Mouse (Mus musculus): ENCODE data around the gene Kcnab2. TPM values are rescaled to one million over a fixed set of nuclear protein-coding genes. Genes with fewer than 3 reads are reported as not detected.

Gene Kcnab2
- polyA plus RNA-seq (2015; fragmentation: Nextera tagmentation; extraction: Ambion mirVana): 5.0 and 5.2 TPM in 2 replicates

DNA sequence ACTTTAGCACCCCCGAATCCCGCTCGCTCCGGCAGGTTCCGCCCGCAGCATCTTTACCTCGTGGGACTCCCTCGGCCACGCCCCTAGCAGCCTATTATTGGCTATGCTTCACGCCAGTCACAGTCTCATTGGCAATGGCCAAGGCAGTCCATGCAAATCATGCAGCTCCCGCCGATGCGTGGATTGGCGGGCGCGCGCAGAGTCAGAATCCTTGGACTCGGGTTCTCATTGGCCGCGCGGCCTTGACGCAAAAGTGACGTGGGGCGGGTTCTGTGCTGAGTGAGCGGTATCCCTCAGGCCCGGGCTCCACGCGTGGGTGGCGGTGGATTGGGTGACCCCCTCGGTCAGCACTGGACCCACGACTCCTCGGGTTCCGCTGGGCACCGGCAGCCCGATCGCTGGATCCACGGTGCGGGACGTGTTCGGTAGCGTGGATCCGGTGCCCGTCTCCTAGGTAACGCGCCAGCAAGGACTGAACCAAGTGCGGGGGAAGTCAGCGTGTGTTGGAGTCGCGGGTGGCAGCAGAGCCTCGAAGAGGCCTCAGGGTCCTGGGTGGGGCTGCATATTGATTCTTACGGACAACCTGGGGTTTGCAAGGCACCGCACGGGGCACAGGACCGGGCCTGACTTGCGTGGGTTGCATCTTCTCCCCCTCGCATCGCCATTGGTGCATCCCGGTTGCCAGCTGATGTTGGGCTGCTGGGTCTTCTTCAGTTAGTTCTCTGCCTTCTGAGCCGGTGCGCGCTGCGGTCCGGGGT lies at the start of gene Kcnab2:
Gene Kcnab2, minus strand, starts transcription at position 406 of the 758 bp plus-strand sequence.
- no peaks in the 10 kb centered on the region for H3K9me3 ChIP-seq
- H3K4me2 ChIP-seq: peak within 1 kb of the TSS; percentile 91
- WGBS: under 1% methylated on average over 63 of the region's 63 CpGs
- H3K4me1 ChIP-seq: peaks cover 19% of the 10 kb centered on the region
- H3K27me3 ChIP-seq (replicated peaks): peaks cover 21% of the 10 kb centered on the region
- peak; percentile 96 for ATAC-seq (ENCODE audit: insufficient read depth, low FRiP score, low read depth)
- H3K36me3 ChIP-seq: no peaks in the 10 kb centered on the region
- peak within 1 kb of the TSS; percentile 77 for H3K4me3 ChIP-seq (replicated peaks)
- H3K27ac ChIP-seq: peak within 1 kb of the TSS; percentile 71
- H3K9ac ChIP-seq: peak within 1 kb of the TSS; percentile 49; the same call in 1 of the 2 replicates

DNA sequence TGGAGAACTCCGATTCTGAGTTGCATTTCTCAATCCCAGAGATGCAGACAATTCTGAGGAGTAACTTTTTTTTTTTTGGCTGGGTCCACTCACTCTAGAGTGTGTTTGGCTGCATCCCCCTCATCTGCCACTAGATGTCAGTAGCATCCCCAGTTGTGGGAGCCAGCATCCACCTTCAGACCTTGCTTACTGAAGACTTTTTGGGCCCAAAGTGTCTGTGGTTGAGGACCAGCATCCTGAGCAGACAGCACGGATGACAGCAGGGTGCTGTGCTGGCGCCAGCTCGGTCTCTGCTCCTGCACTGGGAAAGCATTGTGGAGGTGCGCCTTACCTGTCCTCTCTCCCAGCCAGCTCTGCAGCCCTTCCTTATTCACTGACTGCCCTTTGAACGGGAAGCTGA lies 42.4 kb upstream of the Kcnab2 start:
- WGBS: 30% methylated on average over 6 of the region's 6 CpGs
- no peaks in the 10 kb centered on the region for H3K9me3 ChIP-seq
- no peaks in the 10 kb centered on the region for H3K27me3 ChIP-seq (replicated peaks)
- no peaks in the 10 kb centered on the region for H3K4me1 ChIP-seq
- no peaks in the 10 kb centered on the region for H3K36me3 ChIP-seq
- H3K4me2 ChIP-seq: no peak overlapping the region
- no peak overlapping the region for H3K27ac ChIP-seq
- H3K4me3 ChIP-seq (replicated peaks): no peak overlapping the region
- H3K9ac ChIP-seq: no peak overlapping the region
- no peak for ATAC-seq (ENCODE audit: insufficient read depth, low FRiP score, low read depth)

DNA sequence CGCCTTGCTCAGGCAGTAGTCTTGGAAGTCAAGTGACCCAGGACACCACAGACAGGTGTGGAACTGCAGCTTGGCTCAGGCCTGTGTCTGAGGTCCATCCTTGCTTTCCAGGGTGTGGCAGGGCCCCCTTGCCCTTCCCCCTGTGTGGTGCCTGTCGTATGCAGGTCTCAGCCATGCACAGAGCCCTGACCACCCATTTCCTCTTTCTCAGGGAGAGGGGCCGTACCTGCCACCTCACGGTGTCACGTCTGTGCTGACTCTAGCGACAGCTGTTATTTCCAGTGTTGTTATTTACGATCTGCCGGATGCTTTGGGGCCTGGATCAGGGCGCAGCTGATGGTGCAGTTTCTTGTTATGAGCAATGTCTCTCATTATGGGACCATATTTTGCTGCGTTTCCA lies 41.4 kb upstream of the Kcnab2 start:
- H3K9ac ChIP-seq: no peak overlapping the region
- no peak overlapping the region for H3K4me3 ChIP-seq (replicated peaks)
- 76% methylated on average over 10 of the region's 10 CpGs for WGBS
- H3K27ac ChIP-seq: no peak overlapping the region
- no peak for ATAC-seq (ENCODE audit: insufficient read depth, low FRiP score, low read depth)
- no peak overlapping the region for H3K4me2 ChIP-seq
- H3K36me3 ChIP-seq: no peaks in the 10 kb centered on the region
- H3K27me3 ChIP-seq (replicated peaks): no peaks in the 10 kb centered on the region
- H3K9me3 ChIP-seq: no peaks in the 10 kb centered on the region
- H3K4me1 ChIP-seq: no peaks in the 10 kb centered on the region

DNA sequence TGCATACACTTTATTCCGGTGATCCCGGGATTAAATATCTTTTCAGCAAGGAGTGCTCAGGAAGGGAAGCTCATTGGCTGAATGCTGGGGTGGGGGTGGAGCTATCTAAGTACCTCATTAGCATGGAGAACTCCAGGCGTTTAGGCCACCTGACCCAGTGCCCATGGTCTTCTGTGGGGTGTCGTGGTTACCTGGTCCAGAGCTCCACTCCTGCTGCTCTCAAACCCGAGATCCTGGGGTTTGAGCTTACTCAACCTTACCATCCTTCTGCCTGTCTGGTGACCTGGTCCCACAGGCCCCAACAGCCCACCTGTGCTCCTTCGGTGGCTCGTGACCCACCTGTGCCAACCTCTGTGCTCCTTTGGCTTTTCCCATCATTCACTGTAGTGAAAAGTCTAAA lies 37.2 kb upstream of the Kcnab2 start:
- WGBS: 73% methylated on average over 7 of the region's 7 CpGs

DNA sequence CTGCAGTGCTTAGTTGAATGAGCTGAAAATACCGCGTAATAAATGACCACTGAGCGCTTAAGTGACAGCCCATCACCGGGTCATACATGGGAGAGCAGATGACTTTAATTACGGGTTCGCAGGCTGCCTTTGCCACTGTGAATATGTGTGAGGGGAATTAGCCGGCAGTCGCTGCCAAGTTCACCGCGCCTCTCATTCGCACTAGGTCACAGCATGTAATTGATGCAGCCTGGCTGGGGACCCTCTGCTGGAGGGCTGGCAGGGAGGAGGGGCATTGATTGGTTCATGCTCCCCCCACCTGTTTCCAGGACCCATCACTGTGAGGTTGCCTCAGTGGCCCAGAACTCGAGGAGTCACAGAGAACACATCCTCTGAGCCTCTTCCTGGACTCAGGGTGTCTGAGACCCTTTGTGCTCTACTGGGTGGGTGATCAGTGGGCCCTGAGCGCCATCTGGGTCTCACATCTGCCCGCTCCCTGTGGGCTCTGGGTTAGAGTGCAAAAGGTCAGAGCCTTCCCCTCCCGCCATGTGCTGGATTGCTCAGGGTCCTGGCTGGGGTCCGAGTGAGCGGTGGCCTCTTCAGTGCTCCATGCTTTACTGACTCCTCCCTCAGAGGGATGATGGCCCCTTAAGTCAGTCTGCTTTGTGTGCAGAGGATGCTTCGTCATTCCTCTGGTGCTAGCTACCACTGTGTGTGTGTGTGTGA lies 34.7 kb upstream of the Kcnab2 start:
- no peaks in the 10 kb centered on the region for H3K36me3 ChIP-seq
- no peak overlapping the region for H3K9ac ChIP-seq
- H3K27me3 ChIP-seq (replicated peaks): no peaks in the 10 kb centered on the region
- no peak overlapping the region for H3K4me3 ChIP-seq (replicated peaks)
- no peak overlapping the region for H3K4me2 ChIP-seq
- no peak overlapping the region for H3K27ac ChIP-seq
- ATAC-seq (ENCODE audit: insufficient read depth, low FRiP score, low read depth): no peak
- no peaks in the 10 kb centered on the region for H3K9me3 ChIP-seq
- no peaks in the 10 kb centered on the region for H3K4me1 ChIP-seq
- WGBS: 70% methylated on average over 18 of the region's 18 CpGs

More for the DNA sequence above, 37.2 kb upstream of the Kcnab2 start:
- Histone ChIP-seq H3K27me3 (replicated peaks) (no peaks in the 10 kb centered on the region), H3K36me3 (no peaks in the 10 kb centered on the region), H3K9ac (no peak overlapping the region), H3K4me2 (no peak overlapping the region), H3K4me3 (replicated peaks) (no peak overlapping the region), H3K9me3 (no peaks in the 10 kb centered on the region), H3K4me1 (no peaks in the 10 kb centered on the region), H3K27ac (no peak overlapping the region)
- no peak for ATAC-seq (ENCODE audit: insufficient read depth, low FRiP score, low read depth)

GRCm38 (mm10) chr4:152494360-152494879 lies 16.7 kb upstream of the Kcnab2 start:
- no peak for ATAC-seq (ENCODE audit: insufficient read depth, low FRiP score, low read depth)
- no peak overlapping the region for H3K9ac ChIP-seq
- no peaks in the 10 kb centered on the region for H3K27me3 ChIP-seq (replicated peaks)
- H3K4me3 ChIP-seq (replicated peaks): no peak overlapping the region
- no peak overlapping the region for H3K4me2 ChIP-seq
- no peaks in the 10 kb centered on the region for H3K9me3 ChIP-seq
- H3K36me3 ChIP-seq: no peaks in the 10 kb centered on the region
- 41% methylated on average over 20 of the region's 20 CpGs for WGBS
- 0 out of 2 replicates have a peak, but pooled peaks cover 3% of the 10 kb centered on the region for H3K4me1 ChIP-seq
- H3K27ac ChIP-seq: no peak overlapping the region

DNA sequence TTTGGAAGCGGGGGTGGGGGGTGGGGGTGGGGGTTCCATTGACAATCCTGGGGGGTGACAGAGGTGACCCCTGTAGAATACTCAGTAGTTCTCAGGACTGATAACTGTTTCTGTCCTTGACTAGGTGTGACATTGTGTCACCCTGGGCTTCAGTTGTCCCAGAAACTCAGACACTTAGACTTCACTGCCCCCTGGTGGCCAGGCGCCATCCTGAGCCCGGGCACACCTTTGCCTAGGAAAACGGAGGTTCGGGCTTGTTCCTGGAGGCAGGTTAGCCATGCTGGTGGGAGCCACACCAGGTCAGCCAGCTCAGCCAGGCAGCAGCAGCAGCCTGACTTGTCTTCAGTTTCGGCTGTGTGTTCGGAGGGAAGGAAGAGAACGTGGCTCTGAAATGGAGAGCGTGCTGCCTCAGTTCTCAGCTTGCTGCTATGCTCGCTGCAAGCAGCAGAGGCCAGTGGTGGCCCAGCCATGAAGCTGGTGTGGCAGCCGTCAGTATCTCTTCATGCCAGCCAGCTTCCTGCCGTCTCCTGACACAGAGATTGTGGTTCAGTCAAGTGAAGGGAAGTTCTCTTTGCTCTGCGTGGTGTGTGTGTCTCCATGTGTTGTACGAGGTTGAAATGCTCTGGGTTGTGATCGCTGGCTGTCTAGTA lies 13.7 kb upstream of the Kcnab2 start:
- WGBS: 50% methylated on average over 15 of the region's 15 CpGs
- Histone ChIP-seq H3K27ac (no peak overlapping the region), H3K4me2 (no peak overlapping the region), H3K4me1 (0 out of 2 replicates have a peak, but pooled peaks cover 3% of the 10 kb centered on the region), H3K36me3 (no peaks in the 10 kb centered on the region), H3K4me3 (replicated peaks) (no peak overlapping the region), H3K27me3 (replicated peaks) (no peaks in the 10 kb centered on the region), H3K9me3 (no peaks in the 10 kb centered on the region), H3K9ac (no peak overlapping the region)
- no peak for ATAC-seq (ENCODE audit: insufficient read depth, low FRiP score, low read depth)

GRCm38 (mm10) chr4:152490311-152490710 lies 12.6 kb upstream of the Kcnab2 start:
- no peak overlapping the region for H3K27ac ChIP-seq
- ATAC-seq (ENCODE audit: insufficient read depth, low FRiP score, low read depth): no peak
- 0 out of 2 replicates have a peak, but pooled peaks cover 3% of the 10 kb centered on the region for H3K4me1 ChIP-seq
- H3K9ac ChIP-seq: no peak overlapping the region
- H3K4me3 ChIP-seq (replicated peaks): no peak overlapping the region
- no peaks in the 10 kb centered on the region for H3K9me3 ChIP-seq
- WGBS: 78% methylated on average over 14 of the region's 14 CpGs
- H3K4me2 ChIP-seq: no peak overlapping the region
- no peaks in the 10 kb centered on the region for H3K27me3 ChIP-seq (replicated peaks)
- no peaks in the 10 kb centered on the region for H3K36me3 ChIP-seq

DNA sequence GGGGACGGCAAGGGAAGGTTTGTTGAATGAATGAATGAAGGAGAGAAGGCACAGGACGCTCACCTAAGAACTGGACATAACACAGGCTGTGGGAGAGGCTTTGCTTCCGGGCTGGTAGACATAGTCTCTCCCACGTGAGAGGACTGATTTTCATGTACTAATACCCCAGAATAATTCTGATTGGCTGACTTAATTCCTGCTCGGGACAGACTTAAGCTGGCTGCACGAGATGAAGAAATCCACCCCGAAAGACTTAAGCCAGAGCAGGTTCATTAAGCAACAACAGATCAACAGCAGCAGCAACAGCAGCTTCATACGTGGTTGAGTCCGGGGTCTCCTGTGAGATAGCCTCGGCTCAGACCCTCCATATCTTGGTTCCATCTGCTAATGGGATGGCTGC lies 10.4 kb upstream of the Kcnab2 start:
- H3K27me3 ChIP-seq (replicated peaks): no peaks in the 10 kb centered on the region
- no peak overlapping the region for H3K27ac ChIP-seq
- no peak for ATAC-seq (ENCODE audit: insufficient read depth, low FRiP score, low read depth)
- no peak overlapping the region for H3K4me3 ChIP-seq (replicated peaks)
- no peak overlapping the region for H3K9ac ChIP-seq
- H3K36me3 ChIP-seq: no peaks in the 10 kb centered on the region
- no peak overlapping the region for H3K4me2 ChIP-seq
- H3K9me3 ChIP-seq: no peaks in the 10 kb centered on the region
- WGBS: 85% methylated on average over 10 of the region's 10 CpGs
- 0 out of 2 replicates have a peak, but pooled peaks cover 3% of the 10 kb centered on the region for H3K4me1 ChIP-seq

DNA sequence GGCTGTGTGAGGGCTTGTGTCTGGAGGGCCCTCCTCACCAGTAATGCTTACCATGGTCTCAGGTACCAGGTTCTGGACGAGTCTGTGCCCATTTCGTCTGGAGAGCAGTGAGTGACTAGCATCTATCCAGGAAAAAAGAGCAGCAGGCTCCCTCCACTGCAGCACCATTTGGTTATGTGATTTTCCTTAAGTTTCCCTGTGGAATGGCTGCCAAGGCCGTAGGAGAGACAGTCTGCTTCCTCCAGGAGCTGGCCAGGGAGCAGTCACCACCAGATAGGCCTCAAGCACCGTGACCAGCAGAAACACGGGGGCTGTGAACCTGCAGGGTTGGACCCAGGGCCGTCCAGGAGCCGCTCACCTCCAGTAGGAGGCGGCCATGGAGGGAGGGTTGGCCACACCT lies 2.8 kb upstream of the Kcnab2 start:
- Histone ChIP-seq H3K27me3 (replicated peaks) (peaks cover 13% of the 10 kb centered on the region), H3K9me3 (no peaks in the 10 kb centered on the region), H3K9ac (no peak overlapping the region), H3K36me3 (no peaks in the 10 kb centered on the region), H3K4me1 (peaks cover 19% of the 10 kb centered on the region), H3K27ac (no peak overlapping the region), H3K4me2 (no peak overlapping the region), H3K4me3 (replicated peaks) (no peak overlapping the region)
- WGBS: 49% methylated on average over 8 of the region's 8 CpGs
- no peak for ATAC-seq (ENCODE audit: insufficient read depth, low FRiP score, low read depth)

DNA sequence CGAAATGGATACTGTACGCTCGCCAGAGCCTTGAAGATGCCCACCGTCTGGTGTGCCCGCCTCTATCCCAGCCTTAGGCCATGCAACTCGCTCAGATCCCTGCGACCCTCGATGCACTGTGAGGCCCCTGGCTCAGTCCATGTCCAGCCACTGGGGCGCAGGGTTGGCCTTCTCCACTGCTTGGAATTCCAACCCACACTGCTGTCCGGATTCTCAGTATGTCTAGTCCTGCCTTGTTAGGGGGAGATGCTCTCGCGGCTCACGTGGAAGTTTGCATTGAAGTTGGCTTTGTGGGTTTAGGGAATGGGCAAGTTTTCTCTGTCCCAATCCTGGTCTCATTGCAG lies 525 bp upstream of the Kcnab2 start:
- H3K27ac ChIP-seq: peak overlapping the region; percentile 71
- peak overlapping the region; percentile 91 for H3K4me2 ChIP-seq
- peak overlapping the region; percentile 77 for H3K4me3 ChIP-seq (replicated peaks)
- ATAC-seq (ENCODE audit: insufficient read depth, low FRiP score, low read depth): 0 out of 2 replicates have a peak, but pooled peaks have one; percentile 6
- H3K36me3 ChIP-seq: no peaks in the 10 kb centered on the region
- peaks cover 21% of the 10 kb centered on the region for H3K27me3 ChIP-seq (replicated peaks)
- under 1% methylated on average over 13 of the region's 13 CpGs for WGBS
- no peaks in the 10 kb centered on the region for H3K9me3 ChIP-seq
- peaks cover 19% of the 10 kb centered on the region for H3K4me1 ChIP-seq
- H3K9ac ChIP-seq: peak overlapping the region; percentile 49; the same call in 1 of the 2 replicates

DNA sequence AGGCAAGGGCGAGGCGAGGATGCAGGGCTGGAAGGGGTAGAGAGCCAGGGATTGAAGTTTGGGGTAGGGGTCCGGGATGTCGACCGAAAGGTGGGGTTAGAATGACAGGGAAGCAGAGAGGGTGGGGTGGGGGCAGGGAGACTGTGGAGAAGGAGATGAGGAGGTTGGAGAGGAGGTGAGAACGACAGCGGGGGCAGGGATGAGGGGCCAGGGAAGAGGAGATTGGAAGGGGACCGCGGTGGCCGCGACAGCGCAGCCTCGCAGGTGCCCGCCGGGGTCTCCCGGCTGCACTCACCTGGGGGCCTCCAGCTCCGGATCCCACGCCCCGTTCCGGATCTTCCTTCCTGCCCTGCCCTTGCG lies 585 bp downstream of the Kcnab2 start:
- H3K4me1 ChIP-seq: peaks cover 19% of the 10 kb centered on the region
- peaks cover 21% of the 10 kb centered on the region for H3K27me3 ChIP-seq (replicated peaks)
- no peak overlapping the region for H3K9ac ChIP-seq
- peak overlapping the region; percentile 91 for H3K4me2 ChIP-seq
- H3K27ac ChIP-seq: no peak overlapping the region
- WGBS: 2% methylated on average over 21 of the region's 21 CpGs
- no peaks in the 10 kb centered on the region for H3K9me3 ChIP-seq
- ATAC-seq (ENCODE audit: insufficient read depth, low FRiP score, low read depth): no peak
- H3K4me3 ChIP-seq (replicated peaks): peak overlapping the region; percentile 77
- H3K36me3 ChIP-seq: no peaks in the 10 kb centered on the region

All from stomach, embryonic 15.5 days (tissue).